Mouse (Mus musculus) kidney, adult 11 months (tissue): ENCODE data around the gene Rpl4.
"Not testable (repeated sequence)": the region's sequence is repeated elsewhere in the genome, so short reads cannot be mapped to it uniquely, and the experiment has no call there.

Source experiments
- DNase-seq: peaks from one replicate; pipeline ENCODE4 v3.0.0; 2022

The Rpl4 gene

DNA sequence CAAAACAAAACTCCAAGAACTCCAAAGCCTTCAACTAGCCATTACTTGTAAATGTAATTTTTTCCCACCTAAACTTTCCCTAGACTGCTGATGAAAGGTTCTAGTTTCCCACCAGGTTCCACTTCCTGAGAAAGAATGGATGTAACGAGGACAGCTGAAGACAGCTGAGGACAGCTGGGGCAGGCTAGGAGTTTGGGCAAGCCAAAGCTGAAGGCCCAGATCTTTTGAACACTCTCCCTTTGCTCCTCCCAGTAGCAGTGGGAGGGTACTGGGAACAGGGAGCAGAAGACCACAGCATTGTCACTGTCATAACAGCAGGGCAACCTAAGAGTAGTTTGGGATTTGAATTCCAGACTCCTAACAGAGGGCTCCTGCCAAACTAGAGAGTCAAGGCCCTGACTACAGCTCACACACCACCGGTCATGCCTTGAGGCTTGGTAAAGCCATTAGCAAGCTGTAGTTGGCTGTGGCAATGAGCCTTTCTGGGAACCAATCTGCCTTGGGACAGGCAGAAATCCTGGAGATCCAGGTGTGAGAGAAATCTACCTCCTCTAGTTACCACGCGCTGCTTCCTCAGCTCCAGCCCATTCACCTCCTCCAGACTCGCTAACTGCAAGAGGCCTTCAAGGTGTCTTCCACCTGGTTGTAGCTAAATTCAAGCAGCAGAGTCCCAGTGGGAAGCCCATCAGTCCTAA lies 25.0 kb downstream of the Rpl4 start:
- DNase-seq = no peak

DNA sequence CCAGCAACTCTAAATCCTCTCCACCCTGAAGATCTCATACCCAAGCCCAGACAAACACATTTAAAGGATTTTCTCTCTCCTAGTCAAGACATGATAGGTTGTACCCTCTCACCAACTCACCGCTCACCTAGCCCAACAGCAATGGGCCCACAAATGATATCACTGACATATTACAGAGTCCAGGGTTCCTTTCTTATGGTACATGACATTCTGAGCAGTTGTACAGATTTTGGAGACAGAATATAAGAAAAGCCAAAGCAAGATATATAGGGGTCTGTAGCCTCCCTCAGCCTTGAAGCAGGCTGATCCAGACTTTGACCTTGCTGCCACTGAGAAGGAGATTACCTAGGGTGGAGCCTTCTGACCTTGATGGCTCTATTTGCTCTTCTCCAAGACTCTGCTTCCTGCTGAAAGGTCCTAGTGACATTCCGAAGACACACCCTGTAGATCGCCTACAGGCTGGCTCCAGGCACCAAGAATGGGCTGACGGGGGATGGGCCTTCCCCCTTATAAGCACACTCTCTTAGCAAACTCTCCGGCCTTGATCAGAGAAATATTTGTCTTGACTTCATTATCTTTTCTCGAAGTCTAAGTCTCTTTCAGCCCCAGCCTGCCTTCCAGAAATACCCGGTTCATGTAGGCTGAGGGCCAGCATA lies 25.7 kb downstream of the Rpl4 start:
- DNase-seq = not testable (repeated sequence)

DNA sequence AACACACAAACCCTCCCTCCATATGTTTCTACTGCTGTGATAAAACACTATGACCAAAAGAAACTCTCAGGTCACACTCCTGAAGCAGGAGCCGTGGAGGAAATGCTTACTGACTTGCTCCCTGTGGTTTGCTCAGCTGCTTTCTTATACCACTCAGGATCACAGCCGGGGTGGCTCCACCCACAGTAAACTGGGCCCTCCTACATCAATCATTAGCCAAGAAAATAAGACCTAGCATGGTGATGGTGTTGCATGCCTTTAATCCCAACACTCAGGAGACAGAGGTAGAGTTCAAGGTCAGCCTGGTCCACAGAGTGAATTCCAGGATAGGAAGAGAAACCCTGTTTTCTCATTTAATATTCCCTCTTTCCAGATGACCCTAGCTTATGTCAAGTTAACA lies 26.7 kb downstream of the Rpl4 start:
- DNase-seq = peak; percentile 63

DNA sequence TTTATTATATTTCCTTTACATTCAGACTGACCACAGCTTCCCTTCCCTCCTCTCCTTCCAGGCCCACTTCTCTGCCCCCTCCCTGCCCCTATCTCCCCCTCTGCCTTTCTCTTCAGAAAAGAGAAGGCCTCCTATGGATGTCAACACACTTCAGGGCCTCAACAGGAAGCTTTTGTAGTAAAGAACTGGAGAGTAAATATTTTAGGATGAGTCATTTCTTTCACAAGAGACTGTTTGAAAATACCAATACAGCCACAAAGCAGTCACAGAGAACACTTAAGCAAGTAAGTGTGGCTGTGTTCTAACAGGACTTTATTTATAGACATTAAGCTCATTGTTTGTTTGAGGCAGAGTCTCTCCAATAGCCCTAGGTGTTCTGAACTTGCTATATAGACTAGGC lies 29.2 kb downstream of the Rpl4 start:
- no peak for DNase-seq

DNA sequence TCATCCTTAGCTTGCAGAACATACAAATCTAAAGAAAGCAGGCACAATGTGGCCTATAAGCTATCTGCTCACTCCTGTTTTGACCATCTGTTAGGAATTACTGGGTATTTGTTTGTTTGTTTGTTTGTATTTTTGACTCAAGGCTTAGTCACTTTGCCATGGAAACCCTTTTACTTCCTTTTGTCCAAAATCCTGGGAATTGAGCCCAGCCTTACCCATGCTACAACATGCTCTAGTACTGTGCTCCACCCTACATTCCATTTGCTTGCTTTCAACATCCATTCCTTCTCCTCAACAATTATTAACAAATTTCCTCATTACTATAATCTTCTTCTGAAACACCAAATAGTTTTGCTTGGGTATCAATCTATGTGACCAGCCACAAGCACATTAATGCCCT lies 29.7 kb downstream of the Rpl4 start:
- no peak for DNase-seq

DNA sequence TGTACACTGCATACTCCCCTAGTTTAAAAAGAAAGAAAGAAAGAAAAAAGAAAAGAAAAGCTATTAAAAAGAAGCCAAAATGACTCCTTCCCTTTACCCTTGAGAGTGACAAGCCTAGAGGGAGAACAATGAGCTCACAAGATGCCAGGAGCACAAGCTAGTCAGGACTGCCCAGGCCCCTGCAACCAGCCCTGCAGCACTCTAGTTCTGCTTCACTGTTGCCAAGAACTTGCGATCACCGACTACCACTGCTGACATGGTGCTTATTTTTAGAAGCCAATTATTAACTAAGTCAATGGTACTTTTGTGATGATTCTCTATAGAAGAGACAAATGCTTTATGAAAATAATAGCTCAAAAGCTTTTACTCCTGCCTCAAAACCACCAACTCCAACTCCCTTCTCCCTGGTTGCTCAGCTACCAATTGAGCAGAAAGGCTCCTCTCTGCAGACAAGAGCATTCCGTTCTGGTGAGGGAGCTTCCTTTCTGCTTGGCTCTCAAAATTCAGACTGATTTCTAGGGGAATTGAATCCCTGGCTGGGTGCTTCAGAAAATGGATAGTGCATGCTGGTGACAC lies 34.4 kb downstream of the Rpl4 start:
- DNase-seq = peak; percentile 23

DNA sequence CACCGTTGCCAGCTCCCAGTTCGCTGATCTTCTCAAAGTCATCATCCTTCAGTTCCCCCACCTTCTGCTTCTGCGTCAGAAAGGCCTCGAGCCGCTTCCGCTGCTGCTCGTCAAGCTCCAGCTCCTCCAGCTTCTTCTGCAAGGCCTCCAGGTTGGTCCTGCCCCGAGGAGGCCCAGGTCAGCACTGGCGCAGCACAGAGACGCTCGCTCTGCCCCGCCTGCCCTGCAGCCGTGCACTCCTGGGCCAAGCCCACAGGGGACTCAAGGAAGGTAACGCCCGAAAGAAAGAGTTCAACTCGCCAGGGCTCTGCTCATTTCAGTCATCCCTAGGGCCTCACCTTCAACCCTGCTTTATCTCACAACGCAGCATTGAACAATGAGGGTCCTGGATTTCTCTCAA lies 41.3 kb downstream of the Rpl4 start:
- DNase-seq = no peak

DNA sequence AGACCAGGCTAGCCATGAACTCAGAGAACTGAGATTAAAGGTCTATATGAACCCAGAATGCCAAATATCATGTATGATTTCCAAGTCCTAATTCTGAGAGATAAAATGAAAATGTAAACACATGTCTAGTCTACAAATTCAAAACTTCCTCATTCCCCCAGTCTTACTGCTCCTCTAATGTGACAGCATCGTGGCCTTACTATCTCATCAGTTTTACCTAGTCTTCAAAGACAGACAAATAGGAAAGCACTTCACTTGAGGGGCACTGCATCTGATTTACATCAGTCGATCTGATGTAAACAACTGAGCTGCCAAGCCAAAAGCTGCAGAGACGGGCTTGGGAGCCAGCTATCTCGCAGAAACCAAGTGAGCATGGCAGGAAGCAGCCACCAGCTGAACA lies 42.9 kb downstream of the Rpl4 start:
- DNase-seq = no peak

DNA sequence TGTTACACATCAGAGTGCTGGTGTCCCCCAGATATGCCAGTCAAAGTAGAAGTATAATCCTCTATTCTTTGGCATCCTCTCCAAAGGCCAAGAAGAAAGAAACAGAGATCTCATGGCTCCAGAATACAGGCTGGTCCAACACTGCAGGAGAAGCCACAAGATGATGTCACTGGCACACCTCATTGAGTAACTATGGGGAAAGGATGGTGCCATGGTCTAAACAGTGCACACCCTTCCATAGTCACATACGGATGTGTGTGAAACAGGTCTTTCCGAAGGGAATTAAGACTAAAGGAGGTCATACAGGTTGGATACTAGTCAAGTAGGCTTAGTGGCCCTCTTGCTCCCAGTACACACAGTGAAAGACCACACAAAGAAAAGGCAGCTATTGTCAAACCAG lies 43.5 kb downstream of the Rpl4 start:
- DNase-seq = no peak

DNA sequence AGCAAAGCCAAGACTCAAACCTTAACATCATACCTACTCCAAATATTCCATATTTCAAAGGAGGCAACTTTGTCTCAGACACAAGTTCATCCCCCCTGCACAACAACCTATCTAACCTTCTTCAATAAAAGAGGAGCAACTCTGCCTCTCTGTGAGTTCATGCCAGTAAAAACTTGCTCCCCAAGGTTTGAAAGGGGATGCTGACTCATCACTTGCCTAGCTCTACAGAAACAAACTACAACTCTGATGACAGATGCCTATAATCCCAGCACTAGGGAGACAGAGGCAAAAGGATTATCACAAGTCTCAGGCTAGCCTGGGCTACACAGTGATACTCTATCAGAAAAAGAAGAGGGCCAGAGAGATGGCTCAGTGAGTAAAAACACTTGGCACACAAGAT lies 44.7 kb downstream of the Rpl4 start:
- DNase-seq = no peak

DNA sequence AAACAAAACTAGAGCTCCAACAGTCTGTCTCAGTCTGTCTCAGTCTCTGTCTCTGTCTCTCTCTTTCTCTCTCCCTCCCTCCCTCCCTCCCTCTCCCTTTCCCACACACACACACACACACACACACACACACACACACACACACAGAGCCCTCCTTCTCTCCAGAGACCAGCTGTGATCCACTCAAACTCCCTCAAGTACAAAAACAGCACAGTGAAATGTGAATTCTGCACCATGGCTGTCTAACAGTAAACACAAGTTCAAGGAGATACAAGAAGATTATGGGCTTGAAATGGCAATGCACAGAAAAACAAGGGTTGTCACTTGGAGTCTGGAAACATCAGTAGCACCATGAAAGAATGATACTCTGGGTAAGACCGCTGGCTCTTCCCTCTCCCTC lies 46.1 kb downstream of the Rpl4 start:
- no peak for DNase-seq

DNA sequence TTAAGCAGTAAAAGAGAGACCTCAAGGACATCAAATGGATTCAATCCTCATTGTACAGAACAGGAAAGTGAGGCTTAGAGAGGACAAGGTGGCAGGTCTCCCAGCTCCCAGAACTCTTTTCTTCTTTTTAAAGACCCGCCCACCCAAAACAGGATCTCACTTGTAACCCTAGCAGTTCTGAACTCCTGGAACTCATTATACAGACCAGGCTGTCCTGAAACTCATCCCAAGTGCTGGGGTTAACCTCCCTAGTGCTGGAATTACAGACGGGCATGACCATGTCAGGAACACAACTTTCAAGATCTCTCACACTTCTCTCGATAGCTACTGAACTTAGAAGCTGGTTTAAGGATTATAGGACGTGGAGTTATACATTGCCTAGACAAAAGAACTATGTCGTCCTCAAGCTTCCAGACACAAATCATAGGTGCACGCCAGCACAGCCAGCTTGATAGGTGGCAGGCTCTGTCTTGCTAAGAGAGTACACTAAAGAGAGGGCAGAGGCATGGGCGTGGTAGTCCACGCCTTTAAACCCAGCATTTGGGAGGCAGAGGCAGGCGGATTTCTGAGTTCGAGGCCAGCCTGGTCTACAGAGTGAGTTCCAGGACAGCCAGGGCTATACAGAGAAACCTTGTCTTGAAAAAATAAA lies 46.7 kb downstream of the Rpl4 start:
- DNase-seq = no peak

DNA sequence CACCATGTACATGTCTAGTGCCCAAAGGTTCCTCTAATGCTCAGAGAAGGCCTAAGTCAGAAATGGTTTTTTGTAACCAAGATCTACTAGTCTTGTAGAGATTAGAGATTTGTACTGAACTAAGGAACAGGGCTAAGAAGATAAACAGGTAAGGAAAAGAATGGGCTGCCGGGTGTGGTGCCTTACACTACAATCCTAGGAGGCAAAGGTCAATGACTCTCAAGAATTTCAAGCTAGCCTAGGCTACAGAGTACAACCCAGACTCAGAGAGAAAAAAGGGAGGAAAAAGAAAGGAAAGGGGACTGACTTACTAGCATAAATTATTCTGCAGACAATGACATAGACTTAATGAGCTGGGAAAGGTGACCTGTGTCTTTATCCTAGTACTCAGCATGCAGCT lies 47.4 kb downstream of the Rpl4 start:
- DNase-seq = no peak

DNA sequence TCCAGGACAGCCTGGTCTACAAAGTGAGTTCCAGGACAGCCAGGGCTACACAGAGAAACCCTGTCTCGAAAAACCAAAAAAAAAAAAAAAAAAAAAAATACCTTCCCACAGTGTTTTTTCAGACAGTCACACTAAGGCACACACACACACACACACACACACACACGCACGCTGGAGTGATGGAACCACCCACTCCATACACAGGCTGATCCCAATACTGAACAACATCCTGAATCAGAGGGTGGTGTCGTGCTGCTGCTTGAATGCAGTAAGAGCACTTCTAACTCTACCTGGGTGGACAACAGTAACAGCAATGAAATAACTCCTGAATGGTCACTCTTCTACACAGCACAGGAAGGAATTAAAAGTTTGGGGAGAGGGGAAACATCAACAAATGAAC lies 48.3 kb downstream of the Rpl4 start:
- no peak for DNase-seq

DNA sequence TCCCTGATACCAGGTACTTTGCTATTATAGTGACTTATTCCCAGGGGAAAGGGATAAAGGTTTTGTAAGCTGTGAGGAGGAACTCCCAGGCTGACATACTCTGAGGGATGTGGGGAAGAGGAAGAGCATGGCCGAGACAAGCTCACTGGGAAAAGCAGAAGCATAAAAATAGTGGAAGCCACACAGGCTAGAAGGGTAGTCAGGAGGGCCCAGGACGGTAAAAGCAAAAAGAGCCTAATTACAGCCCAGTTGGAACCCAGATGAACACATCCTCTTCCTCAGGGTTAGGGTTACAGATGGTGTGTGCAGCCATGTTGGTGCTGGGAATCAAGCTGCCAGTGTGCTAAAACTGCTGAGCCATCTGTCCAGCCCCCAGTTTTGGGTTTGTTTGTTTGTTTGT lies 48.9 kb downstream of the Rpl4 start:
- no peak for DNase-seq

DNA sequence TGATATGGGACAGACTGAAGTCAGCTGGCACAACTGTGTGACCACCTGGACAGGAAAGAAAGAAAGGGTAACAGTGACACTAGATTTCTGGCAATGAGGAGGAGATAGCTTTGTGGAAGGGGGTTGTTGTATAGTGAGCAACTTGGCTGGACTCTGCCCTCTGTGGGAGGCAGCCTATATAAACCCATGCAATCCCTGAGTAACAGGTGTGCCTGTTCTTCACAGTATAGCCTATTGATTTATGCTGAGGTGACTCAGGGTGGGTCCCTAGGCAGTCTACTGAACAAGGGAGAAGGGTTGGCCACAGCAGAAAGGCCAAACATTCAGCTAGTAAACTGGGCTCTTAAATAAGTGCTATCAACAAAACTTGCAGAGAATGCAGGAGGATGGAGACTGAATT lies 52.6 kb downstream of the Rpl4 start:
- no peak for DNase-seq

DNA sequence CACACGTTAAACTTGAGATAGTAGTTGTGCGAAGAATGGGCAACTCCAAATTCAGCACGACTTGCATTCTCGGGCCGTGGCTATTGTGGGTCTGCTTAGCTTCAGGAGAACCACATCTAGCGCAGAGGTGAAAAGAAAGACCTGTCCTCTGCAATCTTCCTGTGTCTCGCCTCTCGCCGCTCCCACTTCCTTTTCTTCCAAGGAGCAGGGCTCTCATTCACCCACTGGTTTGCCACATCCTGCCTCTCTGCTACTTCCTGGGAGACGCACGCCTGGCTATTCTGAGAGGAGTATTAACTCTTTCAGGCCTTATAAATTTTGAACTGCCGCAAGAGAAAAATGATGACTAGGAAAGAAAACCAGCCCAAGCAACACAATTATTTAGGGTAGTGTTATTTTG lies 54.6 kb downstream of the Rpl4 start:
- no peak for DNase-seq
